Mouse (Mus musculus): ENCODE measurements at regions not wholly inside any gene's neighbourhood (a gene's known extent, or its start where the extent isn't known, plus 50 kb on each side); places are given as distances from the start of the nearest gene placed in this dataset.

- DNase-seq (ENCODE audit: low read depth, low spot score): no peak
Observed at GRCm38 (mm10) chr15:93650009-93650522, 54.4 kb upstream of the Prickle1 start.

GRCm38 (mm10) chr15:93648646-93649045, 53.0 kb upstream of the Prickle1 start:
- no peak for DNase-seq (ENCODE audit: low read depth, low spot score)

GRCm38 (mm10) chr15:93646820-93647219, 51.1 kb upstream of the Prickle1 start:
- DNase-seq (ENCODE audit: low read depth, low spot score): no peak

GRCm38 (mm10) chr15:93645950-93646349, 50.3 kb upstream of the Prickle1 start:
- no peak for DNase-seq (ENCODE audit: low read depth, low spot score)

Measured in ES-CJ7 (cell line).